Mouse (Mus musculus): ENCODE measurements at regions not wholly inside any gene's neighbourhood (a gene's known extent, or its start where the extent isn't known, plus 50 kb on each side); places are given as distances from the start of the nearest gene placed in this dataset.
A peak's percentile ranks its signal among the peaks of the same experiment; 100 is the strongest.

GRCm38 (mm10) chr1:128813379-128813778 is 221.3 kb upstream of the Cxcr4 start:
- DNase-seq (ENCODE audit: low spot score) (no peak), ATAC-seq (ENCODE audit: low read depth) (no peak)
- no peaks in the 10 kb centered on the region for H3K36me3 ChIP-seq (ENCODE audit: control insufficient read depth, insufficient read depth, low read length)
- 75% methylated on average over 5 of the region's 5 CpGs for WGBS
- no peak overlapping the region for H3K4me2 ChIP-seq (ENCODE audit: low read depth, low read length)
- H3K27me3 ChIP-seq (replicated peaks; ENCODE audit: control insufficient read depth, insufficient read depth, low read length), result no peaks in the 10 kb centered on the region
- no peak overlapping the region for H3K4me3 ChIP-seq (ENCODE audit: low read depth, low read length)
- no peak overlapping the region for H3K27ac ChIP-seq (replicated peaks; ENCODE audit: low read depth, low read length)
- H3K4me1 ChIP-seq (ENCODE audit: control insufficient read depth, insufficient read depth, low read length), result no peaks in the 10 kb centered on the region
- H3K9me3 ChIP-seq (ENCODE audit: control insufficient read depth, low read length), result no peaks in the 10 kb centered on the region
- H3K9ac ChIP-seq (ENCODE audit: low read depth, low read length), result no peak overlapping the region

GRCm38 (mm10) chr1:128810860-128811259 is 218.8 kb upstream of the Cxcr4 start:
- H3K36me3 ChIP-seq (ENCODE audit: control insufficient read depth, insufficient read depth, low read length), result no peaks in the 10 kb centered on the region
- H3K4me3 ChIP-seq (ENCODE audit: low read depth, low read length), result no peak overlapping the region
- WGBS, result 71% methylated on average over 3 of the region's 3 CpGs
- H3K9ac ChIP-seq (ENCODE audit: low read depth, low read length), result no peak overlapping the region
- H3K27me3 ChIP-seq (replicated peaks; ENCODE audit: control insufficient read depth, insufficient read depth, low read length), result no peaks in the 10 kb centered on the region
- no peak overlapping the region for H3K4me2 ChIP-seq (ENCODE audit: low read depth, low read length)
- H3K27ac ChIP-seq (replicated peaks; ENCODE audit: low read depth, low read length), result no peak overlapping the region
- H3K4me1 ChIP-seq (ENCODE audit: control insufficient read depth, insufficient read depth, low read length), result no peaks in the 10 kb centered on the region
- ATAC-seq (ENCODE audit: low read depth), result no peak
- no peaks in the 10 kb centered on the region for H3K9me3 ChIP-seq (ENCODE audit: control insufficient read depth, low read length)
- no peak for DNase-seq (ENCODE audit: low spot score)

GRCm38 (mm10) chr1:128810094-128810493 is 218.0 kb upstream of the Cxcr4 start:
- H3K9ac ChIP-seq (ENCODE audit: low read depth, low read length), result no peak overlapping the region
- WGBS, result 62% methylated on average over 2 of the region's 2 CpGs
- H3K27me3 ChIP-seq (replicated peaks; ENCODE audit: control insufficient read depth, insufficient read depth, low read length), result no peaks in the 10 kb centered on the region
- no peaks in the 10 kb centered on the region for H3K36me3 ChIP-seq (ENCODE audit: control insufficient read depth, insufficient read depth, low read length)
- no peak overlapping the region for H3K4me3 ChIP-seq (ENCODE audit: low read depth, low read length)
- H3K27ac ChIP-seq (replicated peaks; ENCODE audit: low read depth, low read length), result no peak overlapping the region
- H3K4me1 ChIP-seq (ENCODE audit: control insufficient read depth, insufficient read depth, low read length), result no peaks in the 10 kb centered on the region
- H3K9me3 ChIP-seq (ENCODE audit: control insufficient read depth, low read length), result no peaks in the 10 kb centered on the region
- DNase-seq (ENCODE audit: low spot score), result no peak
- peak; percentile 11; the same call in 1 of the 2 replicates for ATAC-seq (ENCODE audit: low read depth)
- H3K4me2 ChIP-seq (ENCODE audit: low read depth, low read length), result no peak overlapping the region

GRCm38 (mm10) chr1:128809601-128810000 is 217.5 kb upstream of the Cxcr4 start:
- Histone ChIP-seq H3K27me3 (replicated peaks; ENCODE audit: control insufficient read depth, insufficient read depth, low read length) (no peaks in the 10 kb centered on the region), H3K9me3 (ENCODE audit: control insufficient read depth, low read length) (no peaks in the 10 kb centered on the region), H3K4me1 (ENCODE audit: control insufficient read depth, insufficient read depth, low read length) (no peaks in the 10 kb centered on the region), H3K9ac (ENCODE audit: low read depth, low read length) (no peak overlapping the region), H3K4me3 (ENCODE audit: low read depth, low read length) (no peak overlapping the region), H3K36me3 (ENCODE audit: control insufficient read depth, insufficient read depth, low read length) (no peaks in the 10 kb centered on the region), H3K4me2 (ENCODE audit: low read depth, low read length) (no peak overlapping the region), H3K27ac (replicated peaks; ENCODE audit: low read depth, low read length) (no peak overlapping the region)
- ATAC-seq (ENCODE audit: low read depth) (no peak), DNase-seq (ENCODE audit: low spot score) (no peak)
- 85% methylated on average over 8 of the region's 8 CpGs for WGBS

- 84% methylated on average over 5 of the region's 5 CpGs for WGBS
- Histone ChIP-seq H3K36me3 (ENCODE audit: control insufficient read depth, insufficient read depth, low read length) (no peaks in the 10 kb centered on the region), H3K4me1 (ENCODE audit: control insufficient read depth, insufficient read depth, low read length) (peaks cover 2% of the 10 kb centered on the region; the same call in 1 of the 2 replicates), H3K9me3 (ENCODE audit: control insufficient read depth, low read length) (no peaks in the 10 kb centered on the region), H3K9ac (ENCODE audit: low read depth, low read length) (no peak overlapping the region), H3K27me3 (replicated peaks; ENCODE audit: control insufficient read depth, insufficient read depth, low read length) (no peaks in the 10 kb centered on the region), H3K4me3 (ENCODE audit: low read depth, low read length) (no peak overlapping the region), H3K27ac (replicated peaks; ENCODE audit: low read depth, low read length) (no peak overlapping the region), H3K4me2 (ENCODE audit: low read depth, low read length) (no peak overlapping the region)
- no peak for DNase-seq (ENCODE audit: low spot score)
- no peak for ATAC-seq (ENCODE audit: low read depth)
Observed at GRCm38 (mm10) chr1:128808599-128808998, 216.5 kb upstream of the Cxcr4 start.

- WGBS, result 30% methylated on average over 10 of the region's 10 CpGs
- DNase-seq (ENCODE audit: low spot score) (no peak), ATAC-seq (ENCODE audit: low read depth) (peak; percentile 48; the same call in 1 of the 2 replicates)
- no peak overlapping the region for H3K27ac ChIP-seq (replicated peaks; ENCODE audit: low read depth, low read length)
- H3K27me3 ChIP-seq (replicated peaks; ENCODE audit: control insufficient read depth, insufficient read depth, low read length), result no peaks in the 10 kb centered on the region; the same call in 1 of the 2 replicates
- no peak overlapping the region for H3K4me3 ChIP-seq (ENCODE audit: low read depth, low read length)
- no peaks in the 10 kb centered on the region for H3K9me3 ChIP-seq (ENCODE audit: control insufficient read depth, low read length)
- no peak overlapping the region for H3K9ac ChIP-seq (ENCODE audit: low read depth, low read length)
- no peak overlapping the region for H3K4me2 ChIP-seq (ENCODE audit: low read depth, low read length)
- peaks cover 4% of the 10 kb centered on the region; the same call in 1 of the 2 replicates for H3K4me1 ChIP-seq (ENCODE audit: control insufficient read depth, insufficient read depth, low read length)
- H3K36me3 ChIP-seq (ENCODE audit: control insufficient read depth, insufficient read depth, low read length), result no peaks in the 10 kb centered on the region
Observed at GRCm38 (mm10) chr1:128805687-128806653, 213.9 kb upstream of the Cxcr4 start.

GRCm38 (mm10) chr1:128803433-128804060 is 211.5 kb upstream of the Cxcr4 start:
- WGBS, result 35% methylated on average over 9 of the region's 9 CpGs
- Histone ChIP-seq H3K27me3 (replicated peaks; ENCODE audit: control insufficient read depth, insufficient read depth, low read length) (no peaks in the 10 kb centered on the region; the same call in 1 of the 2 replicates), H3K9ac (ENCODE audit: low read depth, low read length) (no peak overlapping the region), H3K36me3 (ENCODE audit: control insufficient read depth, insufficient read depth, low read length) (no peaks in the 10 kb centered on the region), H3K9me3 (ENCODE audit: control insufficient read depth, low read length) (no peaks in the 10 kb centered on the region), H3K4me2 (ENCODE audit: low read depth, low read length) (peak overlapping the region; percentile 8; the same call in 1 of the 2 replicates), H3K27ac (replicated peaks; ENCODE audit: low read depth, low read length) (no peak overlapping the region), H3K4me1 (ENCODE audit: control insufficient read depth, insufficient read depth, low read length) (peaks cover 4% of the 10 kb centered on the region; the same call in 1 of the 2 replicates), H3K4me3 (ENCODE audit: low read depth, low read length) (no peak overlapping the region)
- peak; percentile 17; the same call in 1 of the 2 replicates for ATAC-seq (ENCODE audit: low read depth)
- peak; percentile 39 for DNase-seq (ENCODE audit: low spot score)

GRCm38 (mm10) chr1:128803058-128803432 is 211.0 kb upstream of the Cxcr4 start:
- no peak overlapping the region for H3K4me2 ChIP-seq (ENCODE audit: low read depth, low read length)
- H3K27me3 ChIP-seq (replicated peaks; ENCODE audit: control insufficient read depth, insufficient read depth, low read length), result no peaks in the 10 kb centered on the region; the same call in 1 of the 2 replicates
- H3K4me1 ChIP-seq (ENCODE audit: control insufficient read depth, insufficient read depth, low read length), result peaks cover 4% of the 10 kb centered on the region; the same call in 1 of the 2 replicates
- no peak overlapping the region for H3K4me3 ChIP-seq (ENCODE audit: low read depth, low read length)
- H3K9ac ChIP-seq (ENCODE audit: low read depth, low read length), result no peak overlapping the region
- H3K36me3 ChIP-seq (ENCODE audit: control insufficient read depth, insufficient read depth, low read length), result no peaks in the 10 kb centered on the region
- no peak for DNase-seq (ENCODE audit: low spot score)
- 0 out of 2 replicates have a peak, but pooled peaks have one; percentile 5 for ATAC-seq (ENCODE audit: low read depth)
- no peaks in the 10 kb centered on the region for H3K9me3 ChIP-seq (ENCODE audit: control insufficient read depth, low read length)
- no peak overlapping the region for H3K27ac ChIP-seq (replicated peaks; ENCODE audit: low read depth, low read length)
